Mouse (Mus musculus): ENCODE results near the gene Lin7a.

Lin7a gene

DNA sequence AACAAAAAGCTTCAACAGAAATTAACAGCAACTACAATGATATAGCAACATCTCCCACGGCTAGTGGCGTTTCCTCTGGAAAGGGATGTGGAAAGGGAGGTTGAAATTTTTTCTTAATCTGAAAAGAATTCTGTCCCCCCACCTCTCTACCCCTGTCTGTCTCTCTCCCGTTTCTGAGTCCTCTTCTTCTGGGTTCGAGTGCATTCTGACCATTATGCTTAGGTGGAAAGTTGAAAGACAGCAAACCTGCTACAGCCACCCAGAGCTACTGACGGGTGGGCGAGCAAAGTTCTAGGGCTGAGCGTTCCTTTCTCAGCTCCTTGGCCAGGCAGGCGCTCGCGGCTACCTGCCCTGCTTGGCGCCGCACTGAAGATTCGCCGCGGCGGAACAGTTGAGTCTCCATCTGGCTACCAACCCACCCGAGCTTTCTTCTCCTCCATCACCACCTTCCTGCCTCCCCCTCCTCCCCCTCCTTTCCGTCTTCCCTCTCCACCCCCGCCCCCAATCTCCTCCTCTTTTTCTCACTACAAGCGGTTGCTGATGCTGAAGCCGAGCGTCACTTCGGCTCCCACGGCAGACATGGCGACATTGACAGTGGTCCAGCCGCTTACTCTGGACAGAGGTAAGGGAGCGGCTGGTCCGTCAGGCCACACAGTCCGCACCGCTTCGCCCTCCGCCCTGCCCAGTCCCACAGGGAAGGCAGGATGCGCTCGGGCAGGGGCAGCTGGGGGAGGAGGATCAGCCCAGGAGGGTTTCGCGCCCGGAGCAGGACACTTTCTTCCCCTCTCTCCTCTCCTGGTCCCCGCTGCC lies at the start of gene Lin7a:
Gene Lin7a (plus strand): TSS at position 366 of the 810 bp plus-strand sequence.
- DNase-seq (ENCODE audit: low spot score in 2 of 2) = peak; percentile 39 to 45

DNA sequence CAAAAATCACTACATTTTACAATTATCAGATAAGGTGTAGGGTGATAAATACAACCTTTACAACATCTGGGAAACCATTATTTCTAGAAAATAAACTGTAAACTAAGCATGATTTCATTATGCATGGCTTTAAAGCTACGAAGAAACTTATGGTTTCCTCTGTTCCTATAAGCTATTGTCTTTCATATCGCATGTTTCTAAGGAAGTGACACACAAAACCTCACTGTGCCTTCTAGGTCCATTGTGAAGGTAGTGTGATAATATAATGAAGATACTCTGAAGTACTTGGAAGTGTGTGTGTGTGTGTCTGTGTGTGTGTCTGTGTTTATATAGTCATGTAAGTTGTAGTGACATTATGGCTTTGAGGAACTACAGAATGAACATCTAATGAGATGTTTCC lies 49.8 kb upstream of the Lin7a start:
- no peak for DNase-seq (ENCODE audit: low spot score in 2 of 2)

DNA sequence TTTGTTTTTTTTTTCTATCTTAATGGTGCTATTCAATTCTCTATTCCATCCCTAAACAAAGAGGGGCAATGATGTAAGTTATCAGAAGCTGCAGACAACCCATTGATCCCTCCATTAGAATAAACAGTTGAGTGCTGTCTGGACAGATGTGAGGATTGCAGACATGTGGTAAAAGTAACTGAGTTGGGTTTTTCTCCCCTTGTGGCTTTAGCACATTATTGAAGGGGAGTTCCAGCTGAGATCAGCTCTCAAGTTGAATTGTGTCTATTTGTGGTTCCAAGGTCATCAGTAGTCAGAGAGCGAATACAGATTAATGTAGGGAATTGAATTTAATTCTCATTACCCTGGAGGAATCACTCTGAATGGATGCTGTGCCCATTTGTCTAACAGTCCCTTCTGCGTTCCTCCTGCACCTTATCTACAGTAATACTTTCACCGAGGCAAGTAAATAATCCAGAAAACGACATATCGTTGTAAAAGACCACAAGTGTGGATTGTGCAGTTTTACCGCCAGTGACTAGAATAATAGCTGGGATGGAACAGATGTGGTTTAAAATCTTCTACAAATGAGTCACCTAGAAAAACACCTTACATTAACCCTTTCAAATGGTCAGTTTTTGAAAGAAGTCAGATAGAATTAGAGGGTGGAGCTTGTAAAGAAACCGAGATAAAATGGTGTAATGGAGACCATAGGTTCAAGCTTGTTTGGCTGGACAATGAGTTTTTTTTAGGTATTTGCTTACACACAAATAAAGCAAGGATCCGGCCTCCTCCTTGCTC lies 48.9 kb upstream of the Lin7a start:
- DNase-seq (ENCODE audit: low spot score in 2 of 2) = no peak

DNA sequence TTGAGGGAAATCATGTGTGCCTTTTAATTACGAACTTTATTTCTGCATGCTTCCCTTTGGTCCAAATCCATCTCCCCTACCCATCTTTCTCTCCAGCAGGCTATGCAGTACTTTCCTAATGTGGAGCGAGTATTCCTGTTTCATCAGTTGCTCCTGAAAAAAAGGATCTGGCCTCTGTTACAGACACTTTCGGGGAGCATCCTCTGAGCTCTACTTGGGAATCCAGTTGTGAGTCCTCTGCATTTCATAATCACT lies 48.4 kb upstream of the Lin7a start:
- no peak for DNase-seq (ENCODE audit: low spot score in 2 of 2)

DNA sequence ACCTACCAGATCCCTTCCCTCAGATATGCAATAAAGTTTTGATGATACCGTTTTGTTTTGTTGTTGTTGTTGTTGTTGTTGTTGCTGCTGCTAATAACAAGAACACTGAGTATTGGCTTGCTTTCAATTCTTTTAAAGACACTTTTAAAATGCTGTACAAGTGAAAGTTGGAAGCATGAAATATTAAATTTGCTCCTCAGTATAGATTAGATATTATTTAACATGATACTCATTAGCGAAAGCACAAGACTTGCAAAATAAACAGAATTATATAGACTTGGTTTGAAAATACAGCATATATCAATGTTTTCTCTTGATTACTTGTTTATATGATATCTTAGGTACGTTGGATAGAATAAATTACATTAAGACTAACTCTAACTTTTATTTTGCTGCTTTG lies 47.7 kb upstream of the Lin7a start:
- no peak for DNase-seq (ENCODE audit: low spot score in 2 of 2)

DNA sequence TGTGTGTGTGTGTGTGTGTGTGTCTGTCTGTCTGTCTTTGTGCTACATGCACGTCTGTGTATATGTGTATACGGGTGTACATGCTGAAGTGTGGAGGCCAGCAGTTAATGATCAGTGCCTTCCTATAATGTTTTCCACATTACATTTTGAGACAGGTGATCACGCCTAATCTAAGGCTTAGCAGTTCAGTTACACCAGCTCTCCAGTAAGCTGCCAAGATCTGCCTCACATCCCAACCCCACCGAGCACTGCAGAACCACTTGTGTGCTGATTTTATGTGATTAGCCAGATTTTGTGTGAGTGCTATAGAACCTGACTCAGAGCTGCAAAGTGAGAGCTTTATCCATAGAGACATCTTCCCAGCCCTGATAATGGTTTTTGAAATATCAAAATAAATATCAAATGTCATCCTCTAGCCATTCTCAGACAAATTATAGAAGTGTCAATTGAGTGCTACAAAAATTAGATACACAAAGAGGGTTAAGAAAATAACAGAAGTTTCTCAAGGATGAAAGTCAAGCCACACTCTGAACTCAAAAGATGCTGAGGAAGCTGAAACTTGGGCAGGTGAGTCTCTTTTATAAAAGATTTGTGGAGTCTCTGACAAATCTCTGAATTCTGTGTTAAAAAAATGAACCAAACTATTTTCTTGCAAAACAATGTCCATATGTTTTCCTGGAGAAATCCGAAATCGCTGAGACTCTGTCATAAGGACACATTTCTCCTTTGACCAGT lies 46.7 kb upstream of the Lin7a start:
- no peak for DNase-seq (ENCODE audit: low spot score in 2 of 2)

DNA sequence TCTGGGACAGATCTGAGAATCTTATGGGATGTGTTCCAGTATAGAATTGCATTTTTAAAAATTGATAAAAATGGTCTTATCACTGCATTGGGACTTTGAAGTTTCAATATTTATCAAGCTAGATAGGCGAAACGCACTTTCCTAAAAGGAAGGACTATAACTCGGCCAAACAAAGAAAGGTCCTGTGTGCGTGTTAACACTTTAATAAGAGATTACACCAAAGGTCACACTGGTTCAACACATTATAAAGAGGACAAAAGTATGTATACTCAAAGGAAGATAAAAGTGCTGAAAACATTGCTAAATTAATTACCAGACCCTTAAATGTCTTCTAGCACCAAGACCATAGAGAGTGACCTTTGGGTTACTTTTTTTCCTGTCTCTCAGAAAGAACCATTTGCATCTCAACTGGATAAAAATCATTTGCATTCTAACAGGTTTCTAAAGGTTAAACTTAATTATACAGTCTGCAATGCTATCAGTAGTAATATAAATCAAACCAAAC lies 46.1 kb upstream of the Lin7a start:
- DNase-seq (ENCODE audit: low spot score in 2 of 2) = no peak

DNA sequence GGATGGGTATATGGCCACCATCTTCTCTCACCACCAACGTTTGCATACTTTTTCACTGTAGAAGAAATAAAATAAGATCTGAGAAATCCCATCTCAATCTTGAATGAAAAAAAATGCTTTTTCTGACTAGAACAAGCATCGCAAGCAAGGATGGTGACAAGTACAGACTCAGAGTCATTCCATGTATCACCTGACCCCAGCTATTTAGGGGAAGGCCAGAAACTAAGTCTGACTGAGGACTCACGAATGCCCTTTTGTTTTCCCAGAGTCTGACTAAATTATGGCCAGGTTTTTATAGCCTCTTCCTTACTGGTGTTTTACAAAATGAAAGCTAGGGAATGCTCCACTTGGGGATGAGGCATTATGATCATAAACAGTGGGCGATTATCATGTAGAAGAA lies 45.6 kb upstream of the Lin7a start:
- no peak for DNase-seq (ENCODE audit: low spot score in 2 of 2)

DNA sequence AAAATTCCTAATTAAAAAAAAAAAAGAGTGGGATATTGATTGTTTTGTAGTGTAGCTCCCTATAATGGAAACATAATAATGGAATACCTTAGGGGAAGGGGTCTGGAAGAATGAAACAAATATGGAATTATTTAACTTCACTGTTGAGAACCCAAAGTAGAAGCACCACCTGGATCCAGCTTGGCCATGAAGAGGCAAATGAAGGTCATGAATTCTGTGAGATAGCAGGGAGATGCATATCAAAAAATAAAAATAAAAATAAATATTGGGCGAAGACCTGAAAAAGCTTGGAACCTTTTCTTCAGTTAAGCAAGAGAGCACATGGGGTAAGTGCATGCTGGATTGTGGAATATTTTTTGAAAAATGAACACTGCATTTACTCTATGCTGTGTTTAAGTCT lies 43.6 kb upstream of the Lin7a start:
- no peak for DNase-seq (ENCODE audit: low spot score in 2 of 2)

DNA sequence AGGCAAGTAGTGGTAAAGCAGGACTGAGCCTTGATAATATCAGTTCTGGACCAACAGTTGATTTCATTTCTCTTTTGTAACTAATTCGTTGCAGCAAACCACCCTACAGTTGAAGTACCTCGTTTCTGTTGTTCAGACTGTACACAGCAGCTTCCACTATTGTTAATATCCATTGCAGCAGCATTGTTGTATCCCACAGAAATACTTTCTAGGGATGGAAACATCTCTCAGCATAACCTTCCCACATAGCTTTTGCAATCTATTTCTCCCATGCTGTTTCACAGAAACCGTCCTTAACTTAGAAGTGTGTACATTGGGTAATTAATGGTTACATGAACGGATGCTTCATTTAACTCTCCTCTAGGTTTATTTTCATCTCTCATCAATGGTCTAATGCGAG lies 42.7 kb upstream of the Lin7a start:
- no peak for DNase-seq (ENCODE audit: low spot score in 2 of 2)

DNA sequence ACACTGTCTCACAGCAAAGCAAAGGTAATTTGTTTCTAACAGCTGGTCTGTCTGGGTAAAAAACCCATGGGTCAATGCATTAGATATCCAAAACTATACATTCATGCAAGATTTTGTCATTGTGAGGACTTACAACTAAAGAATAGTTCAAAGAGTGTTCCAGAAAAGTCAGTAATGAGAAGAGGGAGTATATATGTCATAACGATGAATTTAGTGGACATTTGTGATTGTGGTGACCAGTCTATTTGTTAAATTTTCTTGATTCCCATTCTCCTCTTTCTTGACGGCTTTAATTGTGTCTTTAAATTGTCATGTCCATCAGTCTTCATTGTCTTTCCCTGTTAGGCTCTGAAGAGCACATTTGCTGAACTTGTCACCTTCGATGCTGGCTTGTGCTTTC lies 42.1 kb upstream of the Lin7a start:
- DNase-seq (ENCODE audit: low spot score in 2 of 2) = no peak

DNA sequence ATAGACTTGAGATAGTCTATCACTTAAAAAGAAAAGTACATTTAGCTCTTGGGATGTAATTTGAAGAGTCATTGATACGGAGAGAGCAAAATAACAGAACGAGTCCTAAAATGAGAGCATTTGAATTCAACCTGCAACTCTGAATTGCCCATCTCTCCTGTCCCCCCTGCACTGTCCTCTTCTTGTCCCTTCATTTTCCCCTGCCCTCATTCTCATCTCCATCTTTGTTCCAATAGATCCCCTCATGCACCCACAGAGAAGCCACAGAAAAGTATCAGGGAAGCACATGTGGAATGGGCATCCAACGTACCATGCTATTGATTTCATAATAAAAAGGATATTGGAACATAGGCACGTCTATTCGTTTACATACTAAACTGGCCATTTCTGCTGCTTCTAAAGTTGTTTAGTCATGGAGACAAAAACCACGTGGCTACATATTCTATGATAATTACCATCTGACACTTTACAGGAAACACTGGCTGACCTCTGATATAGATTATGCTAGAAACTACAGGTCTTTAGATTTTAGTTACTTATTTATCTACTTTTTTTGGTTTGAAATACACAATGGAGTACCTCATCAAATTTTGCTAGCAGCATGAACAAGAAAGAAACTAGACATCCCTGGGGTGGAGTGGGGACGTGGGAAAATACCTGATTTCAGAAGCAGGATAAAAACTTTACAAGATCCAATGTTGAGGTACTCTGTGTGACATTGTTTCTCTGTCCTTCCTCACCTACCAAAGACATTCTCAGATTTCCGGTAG lies 41.2 kb upstream of the Lin7a start:
- DNase-seq (ENCODE audit: low spot score in 2 of 2) = no peak

DNA sequence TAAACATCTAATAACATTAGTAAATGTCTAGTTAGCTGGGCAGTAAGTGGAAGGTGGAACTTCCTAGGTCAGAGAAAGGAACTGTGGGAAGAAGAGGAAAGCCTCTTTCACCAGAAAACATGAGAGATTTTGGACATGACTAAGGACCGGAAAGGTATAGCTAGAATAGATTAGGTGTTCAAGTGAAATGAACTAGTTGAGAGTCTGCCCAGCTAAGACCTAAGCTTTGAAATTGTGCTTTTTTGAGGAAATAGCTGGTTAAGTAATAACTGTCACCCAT lies 40.7 kb upstream of the Lin7a start:
- no peak for DNase-seq (ENCODE audit: low spot score in 2 of 2)

DNA sequence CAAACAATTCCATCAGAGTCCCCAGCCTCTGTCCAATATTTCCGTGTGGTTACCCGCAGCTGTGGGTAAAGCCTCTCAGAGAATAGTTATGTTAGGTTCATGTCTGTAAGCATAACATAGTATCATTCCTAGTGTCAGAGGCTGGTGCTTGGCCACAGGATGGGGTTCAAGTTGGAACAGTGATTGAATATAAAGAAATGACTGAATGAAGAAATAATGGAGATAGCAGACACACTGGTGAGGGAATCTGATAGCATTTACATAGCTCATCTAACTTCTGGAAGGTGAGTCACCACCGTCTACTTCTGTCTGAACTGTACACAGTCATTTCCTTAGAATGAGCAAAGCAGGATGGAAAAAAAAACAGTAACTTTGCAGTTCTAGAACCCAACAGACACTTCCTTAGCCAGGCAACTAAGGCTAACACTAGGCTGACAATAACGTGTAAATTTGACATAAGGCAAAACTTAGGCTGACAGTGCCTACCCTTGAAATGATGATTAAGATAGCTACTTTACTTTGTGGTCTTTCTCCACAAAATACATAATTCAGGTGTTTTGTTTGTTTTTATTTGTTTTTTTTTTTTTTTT lies 40.0 kb upstream of the Lin7a start:
- no peak for DNase-seq (ENCODE audit: low spot score in 2 of 2)

DNA sequence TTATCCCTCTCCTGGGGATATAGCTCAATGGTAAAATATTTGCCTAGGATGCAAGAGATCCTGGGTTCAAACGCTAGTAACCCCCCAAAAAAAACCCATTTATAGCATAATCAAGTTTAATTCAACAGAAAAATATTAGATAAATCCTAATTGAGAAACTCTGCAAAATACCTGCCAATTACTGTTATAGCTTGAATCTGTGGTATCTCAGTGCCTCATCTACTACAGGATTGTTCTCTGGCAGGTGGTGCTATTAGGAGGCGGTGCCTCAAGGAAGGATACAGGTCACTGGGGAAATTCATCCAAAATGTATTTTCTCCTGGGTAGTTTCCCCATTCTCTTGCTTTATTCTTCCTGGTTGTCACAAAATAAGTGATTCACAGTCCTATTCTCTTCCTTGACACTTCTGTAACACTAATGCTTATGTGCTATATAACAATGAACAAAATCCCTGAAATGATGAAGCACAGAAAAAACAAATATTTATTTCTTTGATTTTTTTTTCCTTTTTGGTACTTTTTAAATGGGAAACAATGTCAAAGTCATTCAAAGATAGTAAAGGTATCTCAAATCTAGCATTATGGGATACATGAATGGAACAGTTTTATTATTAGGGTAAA lies 38.9 kb upstream of the Lin7a start:
- no peak for DNase-seq (ENCODE audit: low spot score in 2 of 2)

DNA sequence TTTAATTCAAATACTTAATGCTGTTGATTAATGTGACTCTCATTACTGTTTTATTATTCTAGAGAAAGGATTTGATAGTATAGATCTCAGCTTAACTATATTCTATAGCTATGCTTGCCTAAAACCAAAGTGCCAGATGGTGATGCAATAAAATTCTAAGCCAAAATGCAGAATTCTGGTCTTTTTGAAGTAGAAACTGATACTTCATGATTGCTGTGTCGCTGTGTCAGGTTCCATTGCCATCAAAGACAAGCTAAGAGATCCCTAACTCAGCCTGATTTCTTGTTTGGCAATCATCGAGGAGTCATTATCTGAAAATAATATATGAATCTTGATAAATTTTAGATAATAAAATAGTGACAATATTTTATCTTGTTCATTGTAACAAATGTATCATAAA lies 38.3 kb upstream of the Lin7a start:
- DNase-seq (ENCODE audit: low spot score in 2 of 2) = no peak

DNA sequence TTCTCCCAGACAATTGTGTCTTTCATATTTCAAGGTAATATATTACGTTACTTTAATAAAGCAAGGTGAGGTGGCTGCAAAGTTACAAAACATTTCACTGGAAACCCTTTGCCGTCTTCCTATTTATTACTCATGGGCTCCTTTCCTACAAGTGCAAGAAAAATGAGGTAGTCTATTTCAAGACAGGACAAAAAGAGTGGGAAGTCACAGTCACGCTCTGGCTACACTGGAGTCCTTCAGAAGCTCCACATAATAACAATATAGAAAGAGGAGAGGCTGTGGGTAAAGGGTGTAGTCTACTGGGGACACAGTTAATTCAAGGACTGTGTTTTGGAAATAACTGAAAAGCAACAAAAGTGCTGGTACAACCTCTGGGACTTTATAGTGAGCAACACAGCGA lies 37.7 kb upstream of the Lin7a start:
- DNase-seq (ENCODE audit: low spot score in 2 of 2) = peak in 1 of 2 experiments; percentile 9

DNA sequence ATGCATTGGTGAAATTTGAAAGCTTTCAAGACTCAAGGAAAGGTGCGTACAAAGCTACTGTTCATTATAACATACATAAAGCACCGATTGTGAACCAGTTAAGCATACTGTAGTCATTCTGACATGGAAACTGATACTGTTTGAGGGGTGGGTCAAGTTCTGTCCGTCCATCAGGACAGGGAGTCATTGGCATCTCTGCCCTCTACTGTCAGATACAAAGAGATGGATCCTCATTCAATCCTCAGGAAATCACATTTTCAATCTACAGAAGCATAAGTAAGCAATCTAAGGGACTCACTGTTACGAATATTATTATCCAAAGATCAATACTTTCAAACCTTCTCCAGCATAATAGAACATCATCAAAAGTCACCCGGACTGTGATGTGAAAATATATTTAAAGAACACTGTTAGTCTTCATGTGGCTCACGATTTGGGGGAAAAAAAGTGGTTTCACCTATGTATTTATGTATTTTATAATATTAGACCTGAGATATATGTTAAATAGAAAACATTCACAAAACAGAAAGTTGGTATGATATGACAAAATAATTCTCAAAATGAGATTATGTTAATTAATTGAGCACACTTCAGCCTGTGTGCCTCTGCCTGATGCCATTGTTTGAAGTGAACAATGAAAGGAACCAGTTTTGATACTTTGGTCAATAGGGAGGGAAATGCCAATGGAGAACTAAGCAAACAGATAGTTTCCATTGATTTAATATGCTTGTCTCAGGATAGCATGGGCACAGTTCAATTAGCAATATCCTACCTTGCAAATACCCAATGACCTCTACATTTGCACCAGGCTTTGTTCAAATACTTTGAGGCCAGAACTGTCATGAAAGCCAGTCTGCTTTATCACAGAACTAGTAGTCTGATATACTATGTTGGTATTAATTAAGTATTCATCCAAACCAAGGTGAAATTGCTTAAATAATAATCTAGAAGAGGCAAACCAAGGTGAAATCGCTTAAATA lies 36.8 kb upstream of the Lin7a start:
- DNase-seq (ENCODE audit: low spot score in 2 of 2) = no peak

DNA sequence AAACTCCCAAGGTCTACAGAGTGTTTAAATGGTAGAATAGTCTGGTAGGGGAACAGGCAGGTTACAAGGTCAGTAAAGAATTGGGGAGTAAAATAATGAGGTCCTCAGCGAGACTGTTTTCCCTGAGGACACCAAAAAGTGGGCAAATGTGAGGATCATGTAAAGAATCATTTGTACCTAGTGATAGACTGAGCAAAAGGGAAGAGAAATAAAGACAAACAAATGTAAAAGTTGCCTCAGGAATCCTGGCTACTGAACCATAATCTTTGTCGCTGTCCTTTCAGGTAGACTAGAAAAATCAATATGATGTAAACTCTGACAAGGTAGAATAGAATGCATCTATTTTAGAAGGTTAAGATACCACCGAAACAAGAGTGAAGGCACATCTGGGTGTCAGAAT lies 36.0 kb upstream of the Lin7a start:
- no peak for DNase-seq (ENCODE audit: low spot score in 2 of 2)

DNA sequence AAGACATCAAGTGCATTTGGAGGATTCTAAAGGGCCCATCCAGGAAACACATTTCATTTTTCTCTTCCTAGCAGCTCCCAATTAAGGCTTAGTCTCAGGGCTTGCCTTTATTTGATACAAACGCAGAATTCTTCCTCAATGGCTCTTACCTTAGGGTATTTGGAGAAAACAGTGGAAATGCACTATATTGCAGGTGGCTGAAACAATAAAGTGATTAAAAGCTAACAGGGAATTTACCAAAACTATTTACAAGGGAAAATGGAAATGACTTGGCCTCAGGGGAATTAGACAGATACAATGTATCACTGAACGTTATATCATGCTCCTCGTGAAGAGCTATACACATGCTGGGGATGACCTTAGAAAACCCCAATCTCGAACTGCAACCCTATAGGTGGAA lies 35.3 kb upstream of the Lin7a start:
- DNase-seq (ENCODE audit: low spot score in 2 of 2) = no peak

Measured in right cerebral cortex, postnatal 36 days (tissue).